Mouse (Mus musculus) CH12.LX (cell line): ENCODE results near the gene Plac8. TPM values are rescaled to one million over a fixed set of nuclear protein-coding genes. Genes with fewer than 3 reads are reported as not detected.

Experiments used
- DNase-seq: peaks from one replicate; pipeline ENCODE4 v3.0.0-alpha.2; 2013; ENCODE audit errors: extremely low read depth
- H3K27ac ChIP-seq: 2 replicates; pipeline ENCODE4 v1.5.1; 2012; ENCODE audit warnings: low read depth, mild to moderate bottlenecking, control low read depth, moderate library complexity; ENCODE audit not compliant: insufficient read depth
- H3K27me3 ChIP-seq: replicated peaks from 2 replicates; pipeline ENCODE3; 2012; ENCODE audit warnings: inconsistent platforms
- H3K36me3 ChIP-seq, 2 experiments: replicated peaks in 1 of 2; 2 replicates each; pipeline versions ENCODE3 to v1.6.1; 2012; ENCODE audit warnings: inconsistent platforms in 1 of 2, low read length in 1 of 2, mild to moderate bottlenecking in 1 of 2, mixed read lengths in 1 of 2, moderate library complexity in 1 of 2; ENCODE audit not compliant: control insufficient read depth in 1 of 2, insufficient read depth in 1 of 2
- H3K4me1 ChIP-seq, 2 experiments: 2 replicates each; pipeline ENCODE4 v1.6.1; 2012; ENCODE audit warnings: inconsistent platforms in 1 of 2, moderate library complexity in 1 of 2; ENCODE audit not compliant: insufficient read depth in 2 of 2, control insufficient read depth in 1 of 2
- H3K4me2 ChIP-seq: 2 replicates; pipeline ENCODE4 v1.6.1; 2012; ENCODE audit warnings: low read depth, mild to moderate bottlenecking, control low read depth; ENCODE audit not compliant: poor library complexity, insufficient read depth, severe bottlenecking
- H3K4me3 ChIP-seq, 3 experiments: fragments of 150-350 bp in 1 of 3; sonication (generic) in 1 of 3; replicated peaks in 1 of 3; 2 replicates each; pipeline versions ENCODE3 to v1.5.1; 2011 to 2012; ENCODE audit warnings: low read depth in 2 of 3, low read length in 2 of 3, mild to moderate bottlenecking in 2 of 3, moderate library complexity in 2 of 3, control low read depth in 1 of 3, improper control_type of control experiment in 1 of 3, inconsistent platforms in 1 of 3, mixed read lengths in 1 of 3; ENCODE audit not compliant: poor library complexity in 1 of 3
- H3K79me2 ChIP-seq: replicated peaks from 2 replicates; pipeline ENCODE4 v1.6.1; 2012; ENCODE audit warnings: mild to moderate bottlenecking, moderate library complexity; ENCODE audit not compliant: control insufficient read depth, poor library complexity, insufficient read depth, severe bottlenecking; ENCODE audit errors: extremely low read depth
- H3K9ac ChIP-seq: 2 replicates; pipeline ENCODE4 v1.6.1; 2012; ENCODE audit warnings: low read depth, mild to moderate bottlenecking, control low read depth, moderate library complexity; ENCODE audit not compliant: insufficient read depth
- H3K9me3 ChIP-seq: replicated peaks from 2 replicates; pipeline ENCODE3; 2012; ENCODE audit warnings: low read length, inconsistent platforms, mixed read lengths
- BHLHE40 ChIP-seq: IDR thresholded peaks from 2 replicates; pipeline ENCODE4 v1.6.1; 2011; ENCODE audit warnings: mild to moderate bottlenecking, low read depth, low read length, improper control_type of control experiment
- CHD2 ChIP-seq: IDR thresholded peaks from 2 replicates; pipeline ENCODE4 v1.6.1; 2011; ENCODE audit warnings: low read length, improper control_type of control experiment
- CTCF ChIP-seq, 2 experiments: IDR thresholded peaks in 1 of 2; conservative IDR thresholded peaks in 1 of 2; 2 replicates each; pipeline ENCODE4 v1.5.1; 2011 to 2012; ENCODE audit warnings: low read depth in 2 of 2, low read length in 2 of 2, improper control_type of control experiment in 1 of 2, inconsistent platforms in 1 of 2, mild to moderate bottlenecking in 1 of 2, moderate library complexity in 1 of 2
- ELF1 ChIP-seq: IDR thresholded peaks from 2 replicates; pipeline ENCODE4 v1.6.1; 2014; ENCODE audit warnings: low read depth, mild to moderate bottlenecking, inconsistent platforms, low read length, improper control_type of control experiment
- EP300 ChIP-seq: IDR thresholded peaks from 2 replicates; pipeline ENCODE4 v1.6.1; 2011; ENCODE audit warnings: low read length, improper control_type of control experiment
- ETS1 ChIP-seq: conservative IDR thresholded peaks from 2 replicates; pipeline ENCODE4 v1.6.1; 2012; ENCODE audit warnings: low read depth, mild to moderate bottlenecking, inconsistent platforms, low read length, improper control_type of control experiment, moderate library complexity
- HCFC1 ChIP-seq: IDR thresholded peaks from 2 replicates; pipeline ENCODE4 v1.6.1; 2012; ENCODE audit warnings: low read depth, mild to moderate bottlenecking, inconsistent platforms, low read length, improper control_type of control experiment
- IRF4 ChIP-seq: IDR thresholded peaks from 2 replicates; pipeline ENCODE4 v1.6.1; 2014; ENCODE audit warnings: low read depth, mild to moderate bottlenecking, inconsistent platforms, low read length, improper control_type of control experiment
- JUN ChIP-seq: IDR thresholded peaks from 2 replicates; pipeline ENCODE4 v1.6.1; 2011; ENCODE audit warnings: low read depth, mild to moderate bottlenecking, low read length, improper control_type of control experiment, moderate library complexity; ENCODE audit not compliant: insufficient read depth
- KAT2A ChIP-seq: IDR thresholded peaks from 2 replicates; pipeline ENCODE4 v1.6.1; 2012; ENCODE audit warnings: low read length, improper control_type of control experiment, inconsistent platforms; ENCODE audit not compliant: insufficient replicate concordance
- MAZ ChIP-seq: IDR thresholded peaks from 2 replicates; pipeline ENCODE4 v1.6.1; 2012; ENCODE audit warnings: low read depth, mild to moderate bottlenecking, inconsistent platforms, low read length, improper control_type of control experiment, moderate library complexity
- MXI1 ChIP-seq: IDR thresholded peaks from 2 replicates; pipeline ENCODE4 v1.6.1; 2011; ENCODE audit warnings: mild to moderate bottlenecking, low read depth, low read length, improper control_type of control experiment
- MYC ChIP-seq: IDR thresholded peaks from 2 replicates; pipeline ENCODE4 v1.6.1; 2011; ENCODE audit warnings: low read depth, mild to moderate bottlenecking, improper control_type of control experiment, low read length
- NELFE ChIP-seq: IDR thresholded peaks from 2 replicates; pipeline ENCODE4 v1.6.1; 2011; ENCODE audit warnings: low read depth, low read length, improper control_type of control experiment
- RAD21 ChIP-seq: IDR thresholded peaks from 2 replicates; pipeline ENCODE4 v1.6.1; 2011; ENCODE audit warnings: low read depth, mild to moderate bottlenecking, low read length, improper control_type of control experiment, moderate library complexity
- SIN3A ChIP-seq: IDR thresholded peaks from 2 replicates; pipeline ENCODE4 v1.6.1; 2012; ENCODE audit warnings: low read length, improper control_type of control experiment, inconsistent platforms
- SMC3 ChIP-seq: IDR thresholded peaks from 2 replicates; pipeline ENCODE4 v1.6.1; 2011; ENCODE audit warnings: low read depth, low read length, improper control_type of control experiment
- TBP ChIP-seq: conservative IDR thresholded peaks from 2 replicates; pipeline ENCODE4 v1.6.1; 2011; ENCODE audit warnings: low read depth, low read length, improper control_type of control experiment
- TCF12 ChIP-seq: IDR thresholded peaks from 2 replicates; pipeline ENCODE4 v1.6.1; 2014; ENCODE audit warnings: low read depth, mild to moderate bottlenecking, inconsistent platforms, low read length, improper control_type of control experiment
- UBTF ChIP-seq: IDR thresholded peaks from 2 replicates; pipeline ENCODE4 v1.6.1; 2012; ENCODE audit warnings: low read depth, mild to moderate bottlenecking, inconsistent platforms, low read length, improper control_type of control experiment, moderate library complexity
- USF1 ChIP-seq: IDR thresholded peaks from 2 replicates; pipeline ENCODE4 v1.6.1; 2014; ENCODE audit warnings: low read depth, mild to moderate bottlenecking, inconsistent platforms, low read length, improper control_type of control experiment
- USF2 ChIP-seq: conservative IDR thresholded peaks from 2 replicates; pipeline ENCODE4 v1.6.1; 2011; ENCODE audit warnings: low read depth, low read length, improper control_type of control experiment
- dilution Hi-C: fragments of 300-500 bp; cut with MboI; formaldehyde crosslinking; loops from 2 replicates; pipeline ENCODE4 v1.14.3; 2020; ENCODE audit warnings: low sequenced_read_pairs; ENCODE audit not compliant: extremely low pct_unique_long_range_greater_than_20kb, extremely low pct_ligation_motif_present
- in situ Hi-C: fragments of 300-500 bp; cut with MboI; formaldehyde crosslinking; loops from 3 replicates; pipeline ENCODE4 v1.14.3; 2019; ENCODE audit warnings: low sequenced_read_pairs, low pct_ligation_motif_present, low pct_unique_long_range_greater_than_20kb, mixed read lengths
- polyA plus RNA-seq: library from polyadenylated mRNA; unstranded; fragments of >175 nt; gene quantifications from 2 replicates; pipeline ENCODE4 v1.2.1, GENCODE M21; 2012; ENCODE audit warnings: low read depth; ENCODE audit not compliant: insufficient read length
- total RNA-seq, 2 experiments: library from RNA; depleted of rRNA; stranded (reverse); fragments of 300-350 nt in 1 of 2; fragments of >200 nt in 1 of 2; gene quantifications; 2 replicates each; pipeline ENCODE4 v1.2.3; 2012 to 2014

The Plac8 gene
- total and polyA plus RNA-seq, 3 experiments = 64.3 to 258 (median 161) TPM

DNA sequence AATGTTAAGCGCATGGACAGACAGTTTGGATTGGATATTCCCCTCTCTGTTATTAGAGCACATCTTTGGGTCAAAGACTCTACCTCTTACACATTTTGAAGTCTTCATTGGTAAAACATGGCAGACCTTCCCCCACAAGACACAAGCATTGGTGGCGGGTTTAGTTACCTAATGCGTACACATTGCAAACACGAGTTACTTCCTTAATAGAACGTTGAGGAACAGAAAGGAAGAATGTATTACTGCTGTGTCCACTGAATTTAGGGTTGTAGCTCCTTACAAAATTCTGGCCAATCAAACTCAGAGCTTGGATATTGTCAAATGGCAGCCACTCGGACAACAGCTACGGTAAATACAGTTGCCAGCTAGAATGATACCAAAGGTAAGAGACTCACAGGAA, 12.7 kb downstream of the Plac8 start:
- H3K9me3 ChIP-seq = peaks cover 5% of the 10 kb centered on the region
- H3K9ac ChIP-seq = no peak overlapping the region
- in situ Hi-C loops = loop anchor here (25.0 kb wide), 1 partner anchor 228 kb away; the partner anchor contains the start of genes Helq and Mrps18c
- H3K4me2 ChIP-seq = no peak overlapping the region
- H3K36me3 ChIP-seq = peaks cover 17 to 66% of the 10 kb centered on the region in 2 experiments
- H3K4me3 ChIP-seq = no peak overlapping the region
- no peaks in the 10 kb centered on the region for H3K27me3 ChIP-seq
- dilution Hi-C loops = no loop called here
- TF ChIP-seq MXI1 (no peak), CHD2 (no peak), IRF4 (no peak), BHLHE40 (no peak), MAZ (no peak), NELFE (no peak), USF2 (no peak)
- H3K4me1 ChIP-seq = peaks cover 0 to 18% of the 10 kb centered on the region in 2 experiments; a peak in 2 of 4 replicates
- H3K27ac ChIP-seq = no peak overlapping the region
- no peak for DNase-seq
- no peaks in the 10 kb centered on the region for H3K79me2 ChIP-seq

DNA sequence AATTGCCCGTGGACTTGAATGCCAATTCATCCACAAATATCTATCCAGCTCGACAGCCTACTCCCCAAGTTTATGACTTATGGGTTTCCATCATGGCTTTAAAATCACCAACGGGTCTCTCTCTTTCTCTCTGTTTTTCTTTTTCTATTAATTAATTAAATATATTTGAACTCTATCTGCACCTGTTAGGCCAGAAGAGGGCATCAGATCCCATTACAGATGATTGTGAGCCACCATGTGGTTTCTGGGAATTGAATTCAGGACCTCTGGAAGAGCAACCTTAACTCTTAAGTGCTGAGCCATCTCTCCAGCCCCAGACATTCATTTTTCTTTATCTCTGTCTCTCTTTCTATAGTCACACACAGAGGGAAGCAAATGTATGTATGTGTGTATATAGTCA, 13.3 kb downstream of the Plac8 start:
- Histone ChIP-seq H3K4me2 (no peak overlapping the region), H3K79me2 (no peaks in the 10 kb centered on the region), H3K9me3 (peaks cover 5% of the 10 kb centered on the region), H3K4me1 (peaks cover 0 to 13% of the 10 kb centered on the region in 2 experiments; a peak in 2 of 4 replicates), H3K36me3 (peaks cover 17 to 65% of the 10 kb centered on the region in 2 experiments), H3K9ac (no peak overlapping the region), H3K27ac (no peak overlapping the region), H3K27me3 (no peaks in the 10 kb centered on the region), H3K4me3 (no peak overlapping the region)
- TF ChIP-seq USF1 = no peak
- TF ChIP-seq TBP = no peak
- TF ChIP-seq SIN3A = no peak
- TF ChIP-seq ETS1 = no peak
- peak; percentile 26 for TF ChIP-seq RAD21
- no peak for TF ChIP-seq KAT2A
- TF ChIP-seq MYC = peak; percentile 72; the same call in 1 of the 2 replicates
- TF ChIP-seq EP300 = no peak
- no peak for TF ChIP-seq ELF1
- no peak for TF ChIP-seq JUN
- no peak for TF ChIP-seq UBTF
- peak in 1 of 2 experiments; percentile 43; a peak in 2 of 4 replicates for TF ChIP-seq CTCF (conservative IDR thresholded peaks at IDR 0.05 in 1 of 2, IDR thresholded peaks at IDR 0.05 in 1 of 2; ENCODE audit: low read depth in 2 of 2, low read length in 2 of 2)
- TF ChIP-seq HCFC1 = no peak
- TF ChIP-seq TCF12 = no peak
- TF ChIP-seq SMC3 = peak; percentile 31
- DNase-seq = no peak
- in situ Hi-C loops (loop anchor here (25.0 kb wide), 1 partner anchor 229 kb away; the partner anchor contains the start of genes Helq and Mrps18c), dilution Hi-C loops (no loop called here)
